ENCODE assay signal across 12 mouse cellular contexts in the genomic region with DNA sequence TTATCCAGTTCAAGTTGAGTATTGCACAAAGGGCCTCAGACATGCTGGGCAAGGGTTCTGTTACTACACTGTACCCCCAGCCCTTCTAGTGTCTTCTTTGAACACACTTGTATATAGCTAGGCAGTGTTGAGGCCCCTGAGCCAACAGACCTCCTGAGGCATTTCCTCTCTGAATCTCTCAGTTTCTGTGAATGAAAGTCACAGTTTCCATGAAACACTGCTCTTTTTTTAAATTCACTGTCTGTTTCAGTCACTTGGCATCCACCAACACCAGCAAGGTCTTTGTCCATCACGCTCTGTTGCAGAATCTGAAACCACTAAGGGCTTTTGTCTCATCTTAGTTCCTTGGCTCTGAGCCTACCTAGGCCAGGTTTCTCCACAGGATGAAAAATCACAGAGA.
"Had no signal": no experiment of that assay in that cellular context is flagged by ENCODE, and none has a peak within 500 bp of the region (broad histone marks: within the 10 kb centered on the region; RNA-seq: fewer than 3 reads in every experiment).

No protein-coding gene starts in this region.

- H3K4me1 ChIP-seq: limb, embryonic 13.5 days; midbrain, embryonic 12.5 days; neural tube, embryonic 13.5 days had no signal

- H3K4me2 ChIP-seq: limb, embryonic 13.5 days; midbrain, embryonic 12.5 days; neural tube, embryonic 13.5 days had no signal

- H3K27ac ChIP-seq: limb, embryonic 13.5 days; liver, embryonic 14.5 days; midbrain, embryonic 12.5 days; neural tube, embryonic 13.5 days; stomach, postnatal 0 days had no signal

- H3K9ac ChIP-seq: limb, embryonic 13.5 days; liver, embryonic 14.5 days; midbrain, embryonic 12.5 days; neural tube, embryonic 13.5 days had no signal

- ATAC-seq: midbrain, embryonic 16.5 days had no signal

- H3K36me3 ChIP-seq: limb, embryonic 13.5 days; midbrain, embryonic 12.5 days; neural tube, embryonic 13.5 days had no signal

- H3K4me3 ChIP-seq: limb, embryonic 13.5 days; midbrain, embryonic 12.5 days; neural tube, embryonic 13.5 days had no signal

- H3K27me3 ChIP-seq: limb, embryonic 13.5 days; midbrain, embryonic 12.5 days; neural tube, embryonic 13.5 days had no signal

- DNase-seq: kidney, postnatal 14 days; left cerebral cortex, postnatal 4 days; lung, adult 18-20 months; retina, postnatal 1 day; right cerebral cortex, postnatal 25 days; thymus, postnatal 14 days had no signal

- H3K9me3 ChIP-seq: limb, embryonic 13.5 days; midbrain, embryonic 12.5 days; neural tube, embryonic 13.5 days had no signal
